Mouse (Mus musculus): Measurements from ENCODE around the gene Zbtb8b. TPM values are rescaled to one million over a fixed set of nuclear protein-coding genes. Genes with fewer than 3 reads are reported as not detected.
"Not testable (repeated sequence)": the region's sequence is repeated elsewhere in the genome, so short reads cannot be mapped to it uniquely, and the experiment has no call there.

Zbtb8b gene
- total RNA-seq, 2 experiments from 2014 or later = 0.29 to 0.52 TPM

- no peak for DNase-seq
- intact Hi-C loops (cut with DNase I) = no loop called here
Measured at GRCm38 (mm10) chr4:129418321-129418720, 22.3 kb downstream of the Zbtb8b start.

GRCm38 (mm10) chr4:129416478-129416877 is 24.2 kb downstream of the Zbtb8b start:
- intact Hi-C loops (cut with DNase I) = no loop called here

GRCm38 (mm10) chr4:129415892-129416291 is 24.8 kb downstream of the Zbtb8b start:
- intact Hi-C loops (cut with DNase I) = no loop called here
- no peak for DNase-seq

More at GRCm38 (mm10) chr4:129416478-129416877, 24.2 kb downstream of the Zbtb8b start:
- no peak for DNase-seq

- intact Hi-C loops (cut with DNase I) = no loop called here
- DNase-seq = no peak
Measured at GRCm38 (mm10) chr4:129410991-129411390, 29.7 kb downstream of the Zbtb8b start.

GRCm38 (mm10) chr4:129410532-129410931 is 30.1 kb downstream of the Zbtb8b start:
- DNase-seq; intact Hi-C loops (cut with DNase I): not testable (repeated sequence)

GRCm38 (mm10) chr4:129406447-129406846 is 34.2 kb downstream of the Zbtb8b start:
- intact Hi-C loops (cut with DNase I) = loop anchor here (2.0 kb wide), 1 partner anchor 56 kb away; no protein-coding TSS in a partner anchor
- peak; percentile 56 to 68 for DNase-seq

- DNase-seq = no peak
Measured at GRCm38 (mm10) chr4:129399813-129400212, 40.8 kb downstream of the Zbtb8b start.

GRCm38 (mm10) chr4:129396960-129397359 is 43.7 kb downstream of the Zbtb8b start:
- intact Hi-C loops (cut with DNase I) = no loop called here
- DNase-seq = no peak

More at GRCm38 (mm10) chr4:129399813-129400212, 40.8 kb downstream of the Zbtb8b start:
- intact Hi-C loops (cut with DNase I) = no loop called here

GRCm38 (mm10) chr4:129394089-129394870 is 46.4 kb downstream of the Zbtb8b start:
- intact Hi-C loops (cut with DNase I) = no loop called here
- DNase-seq = no peak

- no peak for DNase-seq
- intact Hi-C loops (cut with DNase I) = no loop called here
Measured at GRCm38 (mm10) chr4:129390936-129391557, 49.6 kb downstream of the Zbtb8b start.

GRCm38 (mm10) chr4:129390216-129390743 is 50.4 kb downstream of the Zbtb8b start:
- intact Hi-C loops (cut with DNase I) = no loop called here
- peak; percentile 14 to 47 for DNase-seq

- intact Hi-C loops (cut with DNase I) = no loop called here
- no peak for DNase-seq
Measured at GRCm38 (mm10) chr4:129388404-129388803, 52.2 kb downstream of the Zbtb8b start.

GRCm38 (mm10) chr4:129386989-129387388 is 53.7 kb downstream of the Zbtb8b start:
- intact Hi-C loops (cut with DNase I) = no loop called here
- no peak for DNase-seq

GRCm38 (mm10) chr4:129386269-129386946 is 54.2 kb downstream of the Zbtb8b start:
- intact Hi-C loops (cut with DNase I) = no loop called here
- no peak for DNase-seq

- no peak for DNase-seq
- intact Hi-C loops (cut with DNase I) = no loop called here
Measured at GRCm38 (mm10) chr4:129385685-129386084, 55.0 kb downstream of the Zbtb8b start.

GRCm38 (mm10) chr4:129384440-129384839 is 56.2 kb downstream of the Zbtb8b start:
- DNase-seq = peak; percentile 56 to 63
- intact Hi-C loops (cut with DNase I) = no loop called here

GRCm38 (mm10) chr4:129383586-129383985 is 57.1 kb downstream of the Zbtb8b start:
- intact Hi-C loops (cut with DNase I) = no loop called here
- no peak for DNase-seq

- intact Hi-C loops (cut with DNase I) = no loop called here
Measured at GRCm38 (mm10) chr4:129382488-129382887, 58.2 kb downstream of the Zbtb8b start.

GRCm38 (mm10) chr4:129382029-129382428 is 58.6 kb downstream of the Zbtb8b start:
- intact Hi-C loops (cut with DNase I) = no loop called here

More at GRCm38 (mm10) chr4:129382488-129382887, 58.2 kb downstream of the Zbtb8b start:
- peak; percentile 31 to 36 for DNase-seq

GRCm38 (mm10) chr4:129381148-129381547 is 59.5 kb downstream of the Zbtb8b start:
- DNase-seq = no peak

More at GRCm38 (mm10) chr4:129382029-129382428, 58.6 kb downstream of the Zbtb8b start:
- no peak for DNase-seq

GRCm38 (mm10) chr4:129379805-129380204 is 60.8 kb downstream of the Zbtb8b start:
- no peak for DNase-seq
- intact Hi-C loops (cut with DNase I) = no loop called here

More at GRCm38 (mm10) chr4:129381148-129381547, 59.5 kb downstream of the Zbtb8b start:
- intact Hi-C loops (cut with DNase I) = no loop called here

Data from heart, postnatal 10 days (tissue).